Mouse (Mus musculus): ENCODE results near the gene Tmem222.

DNA sequence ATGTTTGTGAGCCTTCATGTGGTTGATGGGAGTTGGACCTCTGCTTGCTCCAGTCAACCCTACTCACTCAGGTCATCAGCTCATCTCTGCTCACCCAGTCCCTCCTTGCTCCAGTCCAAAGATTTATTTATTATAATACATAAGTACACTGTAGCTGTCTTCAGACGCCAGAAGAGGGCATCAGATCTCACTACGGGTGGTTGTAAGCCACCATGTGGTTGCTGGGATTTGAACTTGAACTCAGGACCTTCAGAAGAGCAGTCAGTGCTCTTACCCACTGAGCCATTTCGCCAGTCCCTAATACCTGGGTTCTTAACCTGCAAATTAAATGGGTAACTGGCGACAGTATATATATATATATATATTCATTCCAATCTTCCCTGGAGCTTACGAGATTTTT lies 42.2 kb downstream of the Tmem222 start:
- no peak for TF ChIP-seq GATA1 (IDR thresholded peaks at IDR 0.05; ENCODE audit: borderline replicate concordance, low read length)
- no peak for TF ChIP-seq GATA2 (IDR thresholded peaks at IDR 0.05; ENCODE audit: borderline replicate concordance, low read depth, low read length)
- TF ChIP-seq TAL1 (conservative IDR thresholded peaks at IDR 0.05; ENCODE audit: low read depth, low read length), result no peak
